Mouse (Mus musculus) MEL (cell line): ENCODE results near the gene Alx3.

Experiments used
- CHD2 ChIP-seq: IDR thresholded peaks from 2 replicates; pipeline ENCODE4 v1.6.1; 2011; ENCODE audit warnings: low read length, improper control_type of control experiment
- CTCF ChIP-seq, 3 experiments: IDR thresholded peaks in 2 of 3; conservative IDR thresholded peaks in 1 of 3; 2 replicates each; pipeline ENCODE4 v1.5.1; 2011 to 2012; ENCODE audit warnings: low read length in 3 of 3, low read depth in 2 of 3, mild to moderate bottlenecking in 2 of 3, improper control_type of control experiment in 1 of 3, inconsistent platforms in 1 of 3, mixed read lengths in 1 of 3, moderate library complexity in 1 of 3; ENCODE audit not compliant: control insufficient read depth in 1 of 3, insufficient read depth in 1 of 3, poor library complexity in 1 of 3, severe bottlenecking in 1 of 3
- JUND ChIP-seq: IDR thresholded peaks from 2 replicates; pipeline ENCODE4 v1.6.1; 2011; ENCODE audit warnings: low read depth, mild to moderate bottlenecking, improper control_type of control experiment, low read length
- MYB ChIP-seq: IDR thresholded peaks from 2 replicates; pipeline ENCODE4 v1.6.1; 2011; ENCODE audit warnings: mild to moderate bottlenecking, low read depth, low read length, improper control_type of control experiment
- POLR2A ChIP-seq, 2 experiments: IDR thresholded peaks; 2 replicates each; pipeline ENCODE4 v1.6.1; 2011 to 2012; ENCODE audit warnings: low read length in 2 of 2, mild to moderate bottlenecking in 2 of 2, control low read depth in 1 of 2, improper control_type of control experiment in 1 of 2, low read depth in 1 of 2, moderate library complexity in 1 of 2; ENCODE audit not compliant: control insufficient read depth in 1 of 2, insufficient read depth in 1 of 2, poor library complexity in 1 of 2
- RAD21 ChIP-seq: IDR thresholded peaks from 2 replicates; pipeline ENCODE4 v1.6.1; 2011; ENCODE audit warnings: mild to moderate bottlenecking, low read depth, low read length, improper control_type of control experiment
- USF1 ChIP-seq: IDR thresholded peaks from 2 replicates; pipeline ENCODE4 v1.6.1; 2014; ENCODE audit warnings: low read depth, mild to moderate bottlenecking, inconsistent platforms, low read length, improper control_type of control experiment, moderate library complexity

- TF ChIP-seq JUND (no peak), CTCF (IDR thresholded peaks at IDR 0.05 in 2 of 3, conservative IDR thresholded peaks at IDR 0.05 in 1 of 3; ENCODE audit: control insufficient read depth in 1 of 3, insufficient read depth in 1 of 3, low read depth in 2 of 3, low read length in 3 of 3, poor library complexity in 1 of 3, severe bottlenecking in 1 of 3) (peak; percentile 69 to 79 (median 71)), POLR2A (IDR thresholded peaks at IDR 0.05; ENCODE audit: control insufficient read depth in 1 of 2, insufficient read depth in 1 of 2, low read depth in 1 of 2, low read length in 2 of 2, poor library complexity in 1 of 2) (no peak), USF1 (no peak), CHD2 (no peak), RAD21 (peak; percentile 29), MYB (no peak)
These were observed 15.4 kb upstream of the Alx3 start for GRCm38 (mm10) chr3:107579466-107579865.
